Mouse (Mus musculus): ENCODE measurements at regions not wholly inside any gene's neighbourhood (a gene's known extent, or its start where the extent isn't known, plus 50 kb on each side); places are given as distances from the start of the nearest gene placed in this dataset.

- ATAC-seq (replicated peaks; ENCODE audit: low FRiP score, low read depth) = no peak
- WGBS = 83% methylated on average over 3 of the region's 3 CpGs
- no peak for DNase-seq (ENCODE audit: low spot score)
- Histone ChIP-seq H3K36me3 (ENCODE audit: insufficient read depth, low read length) (no peaks in the 10 kb centered on the region), H3K27me3 (ENCODE audit: insufficient read depth, low read length) (no peaks in the 10 kb centered on the region), H3K9ac (ENCODE audit: low read depth, low read length) (no peak overlapping the region), H3K4me1 (replicated peaks; ENCODE audit: insufficient read depth, low read length) (no peaks in the 10 kb centered on the region), H3K4me3 (replicated peaks; ENCODE audit: low read depth, low read length) (no peak overlapping the region), H3K9me3 (replicated peaks; ENCODE audit: low read length) (no peaks in the 10 kb centered on the region), H3K27ac (no peak overlapping the region), H3K4me2 (ENCODE audit: low read length) (no peak overlapping the region)
- TF ChIP-seq CTCF (IDR thresholded peaks at IDR 0.05; ENCODE audit: low read depth) = no peak
These were observed 360.5 kb downstream of the Rab28 start for GRCm38 (mm10) chr5:41347416-41347815.

- ATAC-seq (replicated peaks; ENCODE audit: low FRiP score, low read depth) (no peak), DNase-seq (ENCODE audit: low spot score) (no peak)
- H3K4me1 ChIP-seq (replicated peaks; ENCODE audit: insufficient read depth, low read length) = no peaks in the 10 kb centered on the region
- WGBS = 91% methylated on average over 1 of the region's 1 CpGs
- H3K4me3 ChIP-seq (replicated peaks; ENCODE audit: low read depth, low read length) = no peak overlapping the region
- TF ChIP-seq CTCF (IDR thresholded peaks at IDR 0.05; ENCODE audit: low read depth) = no peak
- no peak overlapping the region for H3K9ac ChIP-seq (ENCODE audit: low read depth, low read length)
- no peaks in the 10 kb centered on the region for H3K27me3 ChIP-seq (ENCODE audit: insufficient read depth, low read length)
- H3K27ac ChIP-seq = no peak overlapping the region
- no peaks in the 10 kb centered on the region for H3K9me3 ChIP-seq (replicated peaks; ENCODE audit: low read length)
- H3K4me2 ChIP-seq (ENCODE audit: low read length) = no peak overlapping the region
- no peaks in the 10 kb centered on the region for H3K36me3 ChIP-seq (ENCODE audit: insufficient read depth, low read length)
These were observed 367.4 kb downstream of the Rab28 start for GRCm38 (mm10) chr5:41340581-41340980.

- H3K36me3 ChIP-seq (ENCODE audit: insufficient read depth, low read length) = no peaks in the 10 kb centered on the region
- ATAC-seq (replicated peaks; ENCODE audit: low FRiP score, low read depth) (no peak), DNase-seq (ENCODE audit: low spot score) (no peak)
- no peak overlapping the region for H3K4me3 ChIP-seq (replicated peaks; ENCODE audit: low read depth, low read length)
- H3K27me3 ChIP-seq (ENCODE audit: insufficient read depth, low read length) = no peaks in the 10 kb centered on the region
- no peak overlapping the region for H3K9ac ChIP-seq (ENCODE audit: low read depth, low read length)
- TF ChIP-seq CTCF (IDR thresholded peaks at IDR 0.05; ENCODE audit: low read depth) = no peak
- H3K27ac ChIP-seq = no peak overlapping the region
- no peaks in the 10 kb centered on the region for H3K4me1 ChIP-seq (replicated peaks; ENCODE audit: insufficient read depth, low read length)
- WGBS = 46% methylated on average over 1 of the region's 1 CpGs
- no peak overlapping the region for H3K4me2 ChIP-seq (ENCODE audit: low read length)
- no peaks in the 10 kb centered on the region for H3K9me3 ChIP-seq (replicated peaks; ENCODE audit: low read length)
These were observed 411.5 kb downstream of the Rab28 start for GRCm38 (mm10) chr5:41296440-41296839.

- Histone ChIP-seq H3K27me3 (ENCODE audit: insufficient read depth, low read length) (no peaks in the 10 kb centered on the region), H3K27ac (no peak overlapping the region), H3K4me3 (replicated peaks; ENCODE audit: low read depth, low read length) (no peak overlapping the region), H3K9ac (ENCODE audit: low read depth, low read length) (no peak overlapping the region), H3K4me1 (replicated peaks; ENCODE audit: insufficient read depth, low read length) (no peaks in the 10 kb centered on the region), H3K9me3 (replicated peaks; ENCODE audit: low read length) (no peaks in the 10 kb centered on the region), H3K4me2 (ENCODE audit: low read length) (no peak overlapping the region), H3K36me3 (ENCODE audit: insufficient read depth, low read length) (no peaks in the 10 kb centered on the region)
- no peak for TF ChIP-seq CTCF (IDR thresholded peaks at IDR 0.05; ENCODE audit: low read depth)
- ATAC-seq (replicated peaks; ENCODE audit: low FRiP score, low read depth) = no peak
- DNase-seq (ENCODE audit: low spot score) = no peak
These were observed 441.2 kb downstream of the Rab28 start for GRCm38 (mm10) chr5:41266731-41267130.

- 39% methylated on average over 2 of the region's 2 CpGs for WGBS
- Histone ChIP-seq H3K27ac (no peak overlapping the region), H3K9ac (ENCODE audit: low read depth, low read length) (no peak overlapping the region), H3K9me3 (replicated peaks; ENCODE audit: low read length) (no peaks in the 10 kb centered on the region), H3K27me3 (ENCODE audit: insufficient read depth, low read length) (no peaks in the 10 kb centered on the region), H3K4me3 (replicated peaks; ENCODE audit: low read depth, low read length) (no peak overlapping the region), H3K4me1 (replicated peaks; ENCODE audit: insufficient read depth, low read length) (no peaks in the 10 kb centered on the region), H3K36me3 (ENCODE audit: insufficient read depth, low read length) (no peaks in the 10 kb centered on the region), H3K4me2 (ENCODE audit: low read length) (no peak overlapping the region)
- no peak for ATAC-seq (replicated peaks; ENCODE audit: low FRiP score, low read depth)
- DNase-seq (ENCODE audit: low spot score) = peak; percentile 31
- TF ChIP-seq CTCF (IDR thresholded peaks at IDR 0.05; ENCODE audit: low read depth) = no peak
These were observed 441.6 kb downstream of the Rab28 start for GRCm38 (mm10) chr5:41266317-41266716.

GRCm38 (mm10) chr5:41261654-41262237 is 446.2 kb downstream of the Rab28 start:
- no peak for ATAC-seq (replicated peaks; ENCODE audit: low FRiP score, low read depth)
- Histone ChIP-seq H3K4me2 (ENCODE audit: low read length) (no peak overlapping the region), H3K27ac (no peak overlapping the region), H3K9me3 (replicated peaks; ENCODE audit: low read length) (no peaks in the 10 kb centered on the region), H3K4me1 (replicated peaks; ENCODE audit: insufficient read depth, low read length) (no peaks in the 10 kb centered on the region), H3K27me3 (ENCODE audit: insufficient read depth, low read length) (no peaks in the 10 kb centered on the region), H3K36me3 (ENCODE audit: insufficient read depth, low read length) (no peaks in the 10 kb centered on the region), H3K9ac (ENCODE audit: low read depth, low read length) (no peak overlapping the region), H3K4me3 (replicated peaks; ENCODE audit: low read depth, low read length) (no peak overlapping the region)
- TF ChIP-seq CTCF (IDR thresholded peaks at IDR 0.05; ENCODE audit: low read depth) = no peak
- WGBS = 57% methylated on average over 5 of the region's 5 CpGs
- peak; percentile 3 for DNase-seq (ENCODE audit: low spot score)

Data from kidney, postnatal 0 days (tissue).